Mouse (Mus musculus) left cerebral cortex, postnatal 14 days (tissue): Measurements from ENCODE around the gene Zfp966. TPM values are rescaled to one million over a fixed set of nuclear protein-coding genes. Genes with fewer than 3 reads are reported as not detected.
"Not testable (repeated sequence)": the region's sequence is repeated elsewhere in the genome, so short reads cannot be mapped to it uniquely, and the experiment has no call there.

Experiments used
- DNase-seq, 2 experiments: peaks; one replicate each; pipeline ENCODE4 v3.0.0; 2021 to 2022; ENCODE audit warnings: low spot score in 2 of 2, mixed read lengths in 1 of 2
- intact Hi-C: fragments of 180-260 bp; cut with DNase I; formaldehyde crosslinking; loops from one replicate; pipeline ENCODE4 v1.15.1; 2025
- long read RNA-seq, 2 experiments: library from polyadenylated mRNA; stranded (forward); transcript quantifications; one replicate each; pipeline ENCODE4 v2.0.0; 2021
- total RNA-seq, 2 experiments: library from RNA; stranded (reverse); gene quantifications; 2 replicates each; pipeline ENCODE4 v1.2.3; 2021

Gene Zfp966
- 1 to 10 TPM; 4.4 TPM for total RNA-seq
- long read RNA-seq, experiment 1: 0 reads
- long read RNA-seq, experiment 2: 0 reads

DNA sequence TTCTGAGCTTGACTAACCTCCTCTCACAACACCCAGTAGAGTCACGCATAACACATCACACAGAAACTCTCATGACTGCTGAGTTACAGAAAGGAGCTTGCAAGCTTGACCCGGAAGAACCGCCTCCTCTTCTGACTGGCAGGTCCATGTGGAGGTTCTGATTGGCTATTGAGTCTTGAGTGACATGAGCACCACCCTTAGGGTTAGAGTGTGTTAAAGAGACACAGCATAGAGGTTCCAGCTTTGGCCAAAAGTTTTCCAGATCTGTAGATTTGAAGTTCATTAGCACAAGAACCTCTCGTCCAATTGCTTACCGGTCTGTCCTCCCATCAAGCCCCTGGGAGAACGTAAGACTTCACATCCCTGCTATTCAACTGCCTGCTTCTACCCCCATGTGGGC is at the start of gene Zfp966:
Gene Zfp966 (minus strand): TSS at position 101 of the 400 bp plus-strand sequence.
- DNase-seq, intact Hi-C loops: not testable (repeated sequence)

DNA sequence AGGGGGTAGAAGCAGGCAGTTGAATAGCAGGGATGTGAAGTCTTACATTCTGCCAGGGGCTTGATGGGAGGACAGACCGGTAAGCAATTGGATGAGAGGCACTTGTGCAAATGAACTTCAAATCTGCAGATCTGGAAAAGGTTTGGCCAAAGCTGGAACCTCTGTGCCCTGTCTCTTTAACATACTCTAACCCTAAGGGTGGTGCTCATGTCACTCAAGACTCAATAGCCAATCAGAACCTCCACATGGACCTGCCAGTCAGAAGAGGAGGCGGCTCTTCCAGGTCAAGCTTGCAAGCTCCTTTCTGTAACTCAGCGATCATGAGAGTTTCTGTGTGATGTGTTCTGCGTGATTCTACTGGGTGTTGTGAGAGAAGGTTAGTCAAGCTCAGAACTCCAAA is 34.1 kb upstream of the Zfp966 start, which contains the start of gene Gm2026:
Gene Gm2026 (plus strand): TSS at position 301 of the 400 bp plus-strand sequence.
- DNase-seq, intact Hi-C loops: not testable (repeated sequence)

DNA sequence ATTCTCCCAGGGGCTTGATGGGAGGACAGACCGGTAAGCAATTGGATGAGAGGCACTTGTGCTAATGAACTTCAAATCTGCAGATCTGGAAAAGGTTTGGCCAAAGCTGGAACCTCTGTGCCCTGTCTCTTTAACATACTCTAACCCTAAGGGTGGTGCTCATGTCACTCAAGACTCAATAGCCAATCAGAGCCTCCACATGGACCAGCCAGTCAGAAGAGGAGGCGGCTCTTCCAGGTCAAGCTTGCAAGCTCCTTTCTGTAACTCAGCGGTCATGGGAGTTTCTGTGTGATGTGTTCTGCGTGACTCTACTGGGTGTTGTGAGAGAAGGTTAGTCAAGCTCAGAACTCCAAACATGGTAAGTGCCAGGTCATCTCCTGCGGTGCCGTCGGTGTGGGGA is 61.9 kb downstream of the Zfp966 start, which contains the start of gene Gm6710:
Gene Gm6710 (plus strand): TSS at position 196 of the 400 bp plus-strand sequence.
- intact Hi-C loops: not testable (repeated sequence)

More for the DNA sequence above, 61.9 kb downstream of the Zfp966 start, which contains the start of gene Gm6710:
- not testable (repeated sequence) for DNase-seq

Other genes starting within 250 kb of the Zfp966 start
- gene Zfp969, start 227.5 kb downstream of the Zfp966 start, total RNA-seq: 1 to 10 TPM in 1 of 2 experiments, not detected in 1; 3.4 TPM
- gene Gm2007, start 189.6 kb downstream of the Zfp966 start, total RNA-seq: not detected
- 1 to 10 TPM in 1 of 2 experiments, not detected in 1; 8.4 TPM for gene Gm14288, start 130.0 kb downstream of the Zfp966 start, total RNA-seq
- 10 to 100 TPM; 52.9 to 57.0 TPM for gene Gm6710, start 61.9 kb downstream of the Zfp966 start, total RNA-seq
- 10 to 100 TPM; 39.8 to 47.9 TPM for gene Gm2026, start 34.2 kb upstream of the Zfp966 start, total RNA-seq
- gene Gm2004, start 218.7 kb upstream of the Zfp966 start, total RNA-seq: 1 to 10 TPM; 3.4 to 4.2 TPM